Mouse (Mus musculus) lung, embryonic 16.5 days (tissue): ENCODE results near the gene Ttpal. TPM values are rescaled to one million over a fixed set of nuclear protein-coding genes. Genes with fewer than 3 reads are reported as not detected.
"Not testable (repeated sequence)": the region's sequence is repeated elsewhere in the genome, so short reads cannot be mapped to it uniquely, and the experiment has no call there.

Experiments
- ATAC-seq: fragments of 200-750 bp; cut with Nextera tagmentation; 2 replicates; pipeline ENCODE4 v1.8.0; 2017; ENCODE audit warnings: low read depth, mild to moderate bottlenecking, moderate library complexity
- H3K27ac ChIP-seq: fragments of 300-500 bp; sonication (generic); 2 replicates; pipeline ENCODE4 v1.5.1; 2014; ENCODE audit warnings: mild to moderate bottlenecking, control low read depth, low read length
- H3K27me3 ChIP-seq: fragments of 300-500 bp; sonication (generic); 2 replicates; pipeline ENCODE4 v1.6.1; 2014; ENCODE audit warnings: low read depth, low read length, mixed read lengths; ENCODE audit not compliant: control insufficient read depth, insufficient read depth
- H3K36me3 ChIP-seq: fragments of 300-500 bp; sonication (generic); 2 replicates; pipeline ENCODE4 v1.6.1; 2014; ENCODE audit warnings: low read length; ENCODE audit not compliant: control insufficient read depth, insufficient read depth
- H3K4me1 ChIP-seq: fragments of 300-500 bp; sonication (generic); replicated peaks from 2 replicates; pipeline ENCODE4 v1.6.1; 2014; ENCODE audit warnings: low read length, mixed read lengths; ENCODE audit not compliant: control insufficient read depth, insufficient read depth
- H3K4me2 ChIP-seq: fragments of 300-500 bp; sonication (generic); 2 replicates; pipeline ENCODE4 v1.6.1; 2014; ENCODE audit warnings: low read depth, low read length, control low read depth
- H3K4me3 ChIP-seq: fragments of 300-500 bp; sonication (generic); 2 replicates; pipeline ENCODE4 v1.5.1; 2014; ENCODE audit warnings: mild to moderate bottlenecking, low read length, control low read depth
- H3K9ac ChIP-seq: fragments of 300-500 bp; sonication (generic); 2 replicates; pipeline ENCODE4 v1.6.1; 2014; ENCODE audit warnings: low read length, control low read depth
- H3K9me3 ChIP-seq: fragments of 300-500 bp; sonication (generic); 2 replicates; pipeline ENCODE4 v1.6.1; 2016; ENCODE audit warnings: low read length; ENCODE audit not compliant: control insufficient read depth
- WGBS: fragments of 180-500 bp; shearing (Covaris S2); extraction: QIAGEN DNeasy Blood & Tissue Kit; methylation state at CpG from one replicate; pipeline ENCODE4 v1.1.7; 2014; 5-methylcytosine and 5-hydroxymethylcytosine counted together
- polyA plus RNA-seq: library from polyadenylated mRNA; unstranded; fragments of >200 nt; fragmentation: Nextera tagmentation; extraction: Ambion mirVana; gene quantifications from 2 replicates; pipeline ENCODE4 v1.2.1, GENCODE M21; 2015

The Ttpal gene
- polyA plus RNA-seq, 1 experiment from 2014 or later, result 31.2 TPM

GRCm38 (mm10) chr2:163645700-163646460 lies 43.8 kb downstream of the Ttpal start:
- peaks cover 14% of the 10 kb centered on the region for H3K4me1 ChIP-seq
- H3K4me2 ChIP-seq, result peak overlapping the region; percentile 50; the same call in 1 of the 2 replicates
- WGBS, result 70% methylated on average over 11 of the region's 11 CpGs
- peak overlapping the region; percentile 48; the same call in 1 of the 2 replicates for H3K27ac ChIP-seq
- peaks cover 7% of the 10 kb centered on the region for H3K9me3 ChIP-seq
- no peak for ATAC-seq
- H3K27me3 ChIP-seq, result no peaks in the 10 kb centered on the region
- peak overlapping the region; percentile 45; the same call in 1 of the 2 replicates for H3K9ac ChIP-seq
- H3K4me3 ChIP-seq, result no peak overlapping the region
- H3K36me3 ChIP-seq, result no peaks in the 10 kb centered on the region

DNA sequence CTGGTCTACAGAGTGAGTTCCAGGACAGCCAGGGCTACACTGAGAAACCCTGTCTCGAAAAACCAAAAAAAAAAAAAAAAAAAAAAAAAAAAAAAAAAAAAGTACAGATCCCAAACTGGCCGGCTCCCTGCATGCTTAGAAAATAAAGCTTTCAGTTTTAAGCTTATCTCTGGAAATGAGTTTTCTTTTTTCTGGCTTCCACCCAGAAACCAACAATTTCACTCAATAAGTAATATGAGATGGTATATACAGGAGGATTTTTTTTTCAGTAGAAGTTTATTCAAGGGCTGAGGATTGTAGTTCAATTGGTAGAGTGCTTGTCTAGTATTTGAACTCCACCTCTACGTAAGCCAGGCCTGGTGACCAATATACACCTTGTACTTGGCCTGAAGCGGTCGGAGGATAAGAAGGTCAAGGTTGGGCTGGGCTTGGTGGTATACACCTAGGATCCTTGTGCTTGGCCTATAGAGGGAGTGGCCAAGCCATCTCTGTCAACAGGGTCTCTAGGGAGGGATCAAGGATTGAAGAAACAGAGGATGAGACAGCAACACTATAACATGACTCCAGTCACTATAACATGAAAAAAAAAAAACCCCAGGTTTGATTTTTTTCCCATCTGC lies 44.5 kb downstream of the Ttpal start:
- Histone ChIP-seq H3K9ac (no peak overlapping the region), H3K4me2 (no peak overlapping the region), H3K36me3 (no peaks in the 10 kb centered on the region), H3K4me1 (peaks cover 14% of the 10 kb centered on the region), H3K27me3 (no peaks in the 10 kb centered on the region), H3K9me3 (peaks cover 10% of the 10 kb centered on the region), H3K27ac (no peak overlapping the region), H3K4me3 (no peak overlapping the region)
- 55% methylated on average over 5 of the region's 5 CpGs for WGBS
- no peak for ATAC-seq

DNA sequence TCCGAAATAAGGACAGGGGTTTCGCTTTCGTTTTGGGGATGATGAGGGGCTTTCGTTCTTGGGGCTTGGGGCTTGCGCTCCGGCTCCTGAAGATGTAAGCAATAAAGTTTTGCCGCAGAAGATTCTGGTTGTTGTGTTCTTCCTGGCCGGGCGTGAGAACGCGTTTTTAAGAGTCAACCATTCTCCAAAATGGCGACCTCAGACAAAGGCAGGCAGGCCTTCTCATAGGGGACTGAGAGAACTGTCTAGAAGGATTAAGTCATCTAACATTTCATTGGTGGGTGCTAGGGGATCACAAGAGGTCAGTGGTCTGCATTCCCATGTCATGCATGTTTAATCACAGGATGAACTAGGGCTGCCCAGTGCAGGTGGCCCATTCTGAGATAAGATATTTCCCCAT lies 53.6 kb downstream of the Ttpal start:
- not testable (repeated sequence) for ATAC-seq, H3K4me2 ChIP-seq, H3K27ac ChIP-seq, H3K4me3 ChIP-seq, H3K9me3 ChIP-seq, H3K9ac ChIP-seq, H3K4me1 ChIP-seq, H3K27me3 ChIP-seq, H3K36me3 ChIP-seq
- WGBS, result 95% methylated on average over 8 of the region's 12 CpGs

DNA sequence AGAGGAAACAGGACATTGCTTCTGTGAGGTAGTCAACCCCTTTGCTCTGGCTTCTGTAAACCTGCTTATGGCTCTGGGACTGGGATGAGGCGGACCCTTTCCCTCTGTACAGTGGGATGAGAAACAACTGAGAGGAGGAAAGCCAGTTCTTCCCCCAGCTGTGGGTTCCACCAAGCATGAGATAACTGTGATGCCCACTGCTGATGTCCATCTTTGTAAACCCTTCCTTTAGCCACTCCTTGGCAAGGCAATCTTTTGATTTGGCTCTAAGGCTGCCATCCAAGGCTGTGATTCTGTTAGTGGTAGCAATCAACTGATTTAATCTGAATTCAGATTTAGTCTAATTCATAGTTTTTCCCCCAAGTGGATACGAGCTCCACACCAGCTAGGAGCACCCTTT lies 55.4 kb downstream of the Ttpal start:
- ATAC-seq, result no peak
- no peak overlapping the region for H3K4me2 ChIP-seq
- no peak overlapping the region for H3K4me3 ChIP-seq
- no peaks in the 10 kb centered on the region for H3K36me3 ChIP-seq
- H3K9me3 ChIP-seq, result no peaks in the 10 kb centered on the region
- WGBS, result 77% methylated on average over 2 of the region's 2 CpGs
- H3K4me1 ChIP-seq, result peaks cover 9% of the 10 kb centered on the region; the same call in 1 of the 2 replicates
- no peak overlapping the region for H3K9ac ChIP-seq
- no peak overlapping the region for H3K27ac ChIP-seq
- no peaks in the 10 kb centered on the region for H3K27me3 ChIP-seq

- WGBS, result under 1% methylated on average over 71 of the region's 71 CpGs
- ATAC-seq, result peak; percentile 95
Observed at GRCm38 (mm10) chr2:163657975-163658886, 56.1 kb downstream of the Ttpal start, which contains the start of gene Pkig. Gene Pkig, plus strand, starts transcription at chr2:163658386.

DNA sequence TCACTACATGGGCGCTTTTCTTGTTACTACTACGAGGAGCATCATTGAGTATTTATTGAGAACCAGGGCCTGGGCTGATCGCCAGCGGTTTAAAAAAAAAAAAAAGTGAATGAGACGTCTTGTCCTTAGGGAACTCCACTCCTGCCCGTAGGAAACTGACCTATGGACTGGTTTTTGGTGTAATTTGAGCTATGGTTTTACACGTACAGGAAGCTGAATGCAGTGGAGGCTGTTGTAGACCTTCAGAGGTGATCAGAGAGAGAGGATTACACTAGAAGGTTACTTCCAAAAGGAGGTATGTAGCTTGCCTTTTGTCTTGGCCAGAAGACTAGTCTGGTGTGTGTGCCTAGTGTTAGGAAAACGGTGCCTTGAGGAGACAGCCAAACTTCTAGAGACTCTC lies 56.8 kb downstream of the Ttpal start:
- peaks cover 9% of the 10 kb centered on the region; the same call in 1 of the 2 replicates for H3K4me1 ChIP-seq

More at GRCm38 (mm10) chr2:163657975-163658886, 56.1 kb downstream of the Ttpal start, which contains the start of gene Pkig:
- Histone ChIP-seq H3K4me1 (peaks cover 9% of the 10 kb centered on the region; the same call in 1 of the 2 replicates), H3K27me3 (no peaks in the 10 kb centered on the region), H3K27ac (peak within 1 kb of the TSS; percentile 69), H3K4me2 (peak within 1 kb of the TSS; percentile 63), H3K9me3 (no peaks in the 10 kb centered on the region), H3K4me3 (peak within 1 kb of the TSS; percentile 86), H3K36me3 (no peaks in the 10 kb centered on the region), H3K9ac (peak within 1 kb of the TSS; percentile 90)

GRCm38 (mm10) chr2:163659431-163659830 lies 57.3 kb downstream of the Ttpal start:
- no peak for ATAC-seq
- Histone ChIP-seq H3K4me1 (peaks cover 9% of the 10 kb centered on the region; the same call in 1 of the 2 replicates), H3K9ac (no peak overlapping the region; the same call in 1 of the 2 replicates), H3K4me2 (peak overlapping the region; percentile 63; the same call in 1 of the 2 replicates), H3K9me3 (no peaks in the 10 kb centered on the region), H3K27ac (no peak overlapping the region), H3K36me3 (no peaks in the 10 kb centered on the region), H3K27me3 (no peaks in the 10 kb centered on the region), H3K4me3 (peak overlapping the region; percentile 86; the same call in 1 of the 2 replicates)
- WGBS, result 75% methylated on average over 12 of the region's 12 CpGs

More for the DNA sequence above, 56.8 kb downstream of the Ttpal start:
- peak; percentile 43 for ATAC-seq
- WGBS, result 0% methylated on average over 8 of the region's 8 CpGs
- no peaks in the 10 kb centered on the region for H3K36me3 ChIP-seq
- peak overlapping the region; percentile 90 for H3K9ac ChIP-seq
- peak overlapping the region; percentile 69 for H3K27ac ChIP-seq
- H3K4me3 ChIP-seq, result peak overlapping the region; percentile 86
- H3K27me3 ChIP-seq, result no peaks in the 10 kb centered on the region
- H3K4me2 ChIP-seq, result peak overlapping the region; percentile 63
- no peaks in the 10 kb centered on the region for H3K9me3 ChIP-seq

DNA sequence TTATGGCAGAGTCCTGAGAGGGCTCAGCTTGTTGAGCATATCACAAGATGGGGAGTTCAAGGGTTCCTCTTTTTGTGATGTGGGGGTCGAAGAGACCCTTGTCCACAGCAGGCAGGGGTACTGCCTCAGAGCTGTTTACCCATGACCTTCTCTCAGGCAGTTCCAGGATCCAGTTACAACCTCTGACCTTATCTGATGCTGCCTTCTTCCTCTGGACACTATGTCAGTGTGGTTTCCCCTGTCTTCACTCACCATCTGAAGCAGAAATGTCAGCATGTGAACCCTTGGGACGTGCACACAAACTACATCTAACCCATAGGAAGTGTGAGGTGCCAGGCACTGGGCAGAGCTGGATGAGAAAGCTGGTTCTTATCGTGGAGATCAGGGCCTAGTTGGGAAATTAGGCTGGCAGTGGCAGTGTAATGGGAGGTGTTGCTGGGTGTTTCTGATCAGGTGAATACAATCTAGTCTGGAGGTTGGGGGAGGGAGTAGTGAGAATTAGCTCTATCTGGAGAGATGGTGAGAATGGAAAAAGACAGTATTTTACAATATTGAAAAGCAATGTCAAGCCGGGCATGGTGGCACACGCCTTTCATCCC lies 58.1 kb downstream of the Ttpal start:
- Histone ChIP-seq H3K4me1 (peaks cover 9% of the 10 kb centered on the region; the same call in 1 of the 2 replicates), H3K36me3 (no peaks in the 10 kb centered on the region), H3K4me3 (no peak overlapping the region), H3K27me3 (no peaks in the 10 kb centered on the region), H3K9me3 (no peaks in the 10 kb centered on the region), H3K27ac (no peak overlapping the region), H3K9ac (no peak overlapping the region), H3K4me2 (no peak overlapping the region)
- ATAC-seq, result no peak
- 78% methylated on average over 5 of the region's 5 CpGs for WGBS
